Mouse (Mus musculus): ENCODE results near the gene Rab37. TPM values are rescaled to one million over a fixed set of nuclear protein-coding genes. Genes with fewer than 3 reads are reported as not detected.

Rab37 gene
- total and polyA plus RNA-seq, 3 experiments = 0.31 to 1.3 (median 0.32) TPM

- H3K36me3 ChIP-seq (ENCODE audit: control insufficient read depth, insufficient read depth, low read length) = no peaks in the 10 kb centered on the region
- DNase-seq = no peak
- no peak overlapping the region for H3K4me3 ChIP-seq
- WGBS = 60% methylated on average over 6 of the region's 6 CpGs
- H3K9ac ChIP-seq (ENCODE audit: low read depth, low read length) = no peak overlapping the region
- no peaks in the 10 kb centered on the region for H3K79me2 ChIP-seq (replicated peaks; ENCODE audit: control insufficient read depth, insufficient read depth, low read length)
- intact Hi-C loops (cut with DNase I) = no loop called here
- peaks cover 2% of the 10 kb centered on the region; the same call in 1 of the 2 replicates for H3K4me1 ChIP-seq (ENCODE audit: control insufficient read depth, insufficient read depth, low read length)
- TF ChIP-seq CTCF (IDR thresholded peaks at IDR 0.05) (no peak), POLR2A (IDR thresholded peaks at IDR 0.05; ENCODE audit: insufficient read depth, low read depth, low read length) (no peak), EP300 (IDR thresholded peaks at IDR 0.05; ENCODE audit: insufficient read depth, low read depth, low read length) (no peak)
- H3K27ac ChIP-seq = no peak overlapping the region
- H3K27me3 ChIP-seq (ENCODE audit: control insufficient read depth, insufficient read depth, low read length) = no peaks in the 10 kb centered on the region
Measured at GRCm38 (mm10) chr11:115101615-115102051, 10.4 kb downstream of the Rab37 start.

- TF ChIP-seq CTCF (IDR thresholded peaks at IDR 0.05) (no peak), EP300 (IDR thresholded peaks at IDR 0.05; ENCODE audit: insufficient read depth, low read depth, low read length) (no peak), POLR2A (IDR thresholded peaks at IDR 0.05; ENCODE audit: insufficient read depth, low read depth, low read length) (no peak)
- 90% methylated on average over 9 of the region's 9 CpGs for WGBS
- intact Hi-C loops (cut with DNase I) = no loop called here
Measured at GRCm38 (mm10) chr11:115102116-115102515, 10.9 kb downstream of the Rab37 start.

GRCm38 (mm10) chr11:115103470-115104413, 12.5 kb downstream of the Rab37 start:
- TF ChIP-seq POLR2A (IDR thresholded peaks at IDR 0.05; ENCODE audit: insufficient read depth, low read depth, low read length) = no peak
- TF ChIP-seq EP300 (IDR thresholded peaks at IDR 0.05; ENCODE audit: insufficient read depth, low read depth, low read length) = no peak
- TF ChIP-seq CTCF (IDR thresholded peaks at IDR 0.05) = no peak
- no peak overlapping the region for H3K9ac ChIP-seq (ENCODE audit: low read depth, low read length)
- WGBS = 82% methylated on average over 25 of the region's 25 CpGs
- no peaks in the 10 kb centered on the region for H3K79me2 ChIP-seq (replicated peaks; ENCODE audit: control insufficient read depth, insufficient read depth, low read length)
- intact Hi-C loops (cut with DNase I) = no loop called here
- H3K27ac ChIP-seq = no peak overlapping the region
- no peaks in the 10 kb centered on the region; the same call in 1 of the 2 replicates for H3K27me3 ChIP-seq (ENCODE audit: control insufficient read depth, insufficient read depth, low read length)
- H3K36me3 ChIP-seq (ENCODE audit: control insufficient read depth, insufficient read depth, low read length) = no peaks in the 10 kb centered on the region
- H3K4me3 ChIP-seq = no peak overlapping the region
- peaks cover 2% of the 10 kb centered on the region; the same call in 1 of the 2 replicates for H3K4me1 ChIP-seq (ENCODE audit: control insufficient read depth, insufficient read depth, low read length)
- no peak for DNase-seq

More at GRCm38 (mm10) chr11:115102116-115102515, 10.9 kb downstream of the Rab37 start:
- H3K27me3 ChIP-seq (ENCODE audit: control insufficient read depth, insufficient read depth, low read length) = no peaks in the 10 kb centered on the region; the same call in 1 of the 2 replicates
- H3K79me2 ChIP-seq (replicated peaks; ENCODE audit: control insufficient read depth, insufficient read depth, low read length) = no peaks in the 10 kb centered on the region
- no peak overlapping the region for H3K4me3 ChIP-seq
- H3K27ac ChIP-seq = no peak overlapping the region
- no peaks in the 10 kb centered on the region for H3K36me3 ChIP-seq (ENCODE audit: control insufficient read depth, insufficient read depth, low read length)
- no peak for DNase-seq
- H3K4me1 ChIP-seq (ENCODE audit: control insufficient read depth, insufficient read depth, low read length) = peaks cover 2% of the 10 kb centered on the region; the same call in 1 of the 2 replicates
- no peak overlapping the region for H3K9ac ChIP-seq (ENCODE audit: low read depth, low read length)

- no peaks in the 10 kb centered on the region for H3K36me3 ChIP-seq (ENCODE audit: control insufficient read depth, insufficient read depth, low read length)
- no peak overlapping the region for H3K9ac ChIP-seq (ENCODE audit: low read depth, low read length)
- H3K4me1 ChIP-seq (ENCODE audit: control insufficient read depth, insufficient read depth, low read length) = no peaks in the 10 kb centered on the region
- H3K27me3 ChIP-seq (ENCODE audit: control insufficient read depth, insufficient read depth, low read length) = no peaks in the 10 kb centered on the region; the same call in 1 of the 2 replicates
- H3K27ac ChIP-seq = no peak overlapping the region
- DNase-seq = no peak
- TF ChIP-seq CTCF (IDR thresholded peaks at IDR 0.05) = no peak
- no peaks in the 10 kb centered on the region for H3K79me2 ChIP-seq (replicated peaks; ENCODE audit: control insufficient read depth, insufficient read depth, low read length)
- WGBS = 81% methylated on average over 8 of the region's 8 CpGs
- intact Hi-C loops (cut with DNase I) = no loop called here
- H3K4me3 ChIP-seq = no peak overlapping the region
Measured at GRCm38 (mm10) chr11:115104769-115105563, 13.7 kb downstream of the Rab37 start.

- WGBS = 82% methylated on average over 2 of the region's 2 CpGs
Measured at GRCm38 (mm10) chr11:115106638-115107037, 15.4 kb downstream of the Rab37 start.

More at GRCm38 (mm10) chr11:115106638-115107037, 15.4 kb downstream of the Rab37 start:
- no peak for DNase-seq
- Histone ChIP-seq H3K4me1 (ENCODE audit: control insufficient read depth, insufficient read depth, low read length) (no peaks in the 10 kb centered on the region), H3K79me2 (replicated peaks; ENCODE audit: control insufficient read depth, insufficient read depth, low read length) (no peaks in the 10 kb centered on the region), H3K36me3 (ENCODE audit: control insufficient read depth, insufficient read depth, low read length) (no peaks in the 10 kb centered on the region), H3K27me3 (ENCODE audit: control insufficient read depth, insufficient read depth, low read length) (no peaks in the 10 kb centered on the region; the same call in 1 of the 2 replicates), H3K9ac (ENCODE audit: low read depth, low read length) (no peak overlapping the region), H3K27ac (no peak overlapping the region), H3K4me3 (no peak overlapping the region)
- intact Hi-C loops (cut with DNase I) = no loop called here
- TF ChIP-seq POLR2A (IDR thresholded peaks at IDR 0.05; ENCODE audit: insufficient read depth, low read depth, low read length) = no peak
- TF ChIP-seq CTCF (IDR thresholded peaks at IDR 0.05) = no peak
- no peak for TF ChIP-seq EP300 (IDR thresholded peaks at IDR 0.05; ENCODE audit: insufficient read depth, low read depth, low read length)

Measured in heart, adult 2 months (tissue).